ENCODE assay signal across 8 mouse cellular contexts in genomic region chr12:69371421-69371853, GRCm38 (mm10). TPM values are rescaled to one million over a fixed set of nuclear protein-coding genes. Genes with fewer than 3 reads are reported as not detected.
DNase-seq lines count a peak whose midpoint lies in the region; ATAC-seq and TF ChIP-seq lines count a peak whose summit lies in the region.

No protein-coding gene starts in this region.

- peak overlapping the region; percentile 87 for H3K4me3 ChIP-seq in heart, adult 2 months
- peak overlapping the region; percentile 84 for H3K4me3 ChIP-seq in forebrain, embryonic 12.5 days (replicated peaks)
- peak overlapping the region; percentile 97 for H3K4me3 ChIP-seq in limb, embryonic 15.5 days
- H3K4me3 ChIP-seq in neural tube, embryonic 13.5 days = peak overlapping the region; percentile 99

- intact Hi-C loops in heart, adult 2 months (cut with DNase I) = loop anchor here (5.0 kb wide), 1 partner anchor 76 kb away; no protein-coding TSS in a partner anchor
- intact Hi-C loops in heart, postnatal 10 days (cut with DNase I) = loop anchor here (5.0 to 10.0 kb wide), 5 partner anchors 51 to 146 kb away; no protein-coding TSS in a partner anchor

- peak; percentile 28; the same call in 1 of the 2 replicates for TF ChIP-seq POLR2A in heart, adult 2 months (IDR thresholded peaks at IDR 0.05; ENCODE audit: insufficient read depth, low read depth, low read length)

- no peaks in the 10 kb centered on the region for H3K27me3 ChIP-seq in heart, adult 2 months (ENCODE audit: control insufficient read depth, insufficient read depth, low read length)
- H3K27me3 ChIP-seq in forebrain, embryonic 12.5 days = no peaks in the 10 kb centered on the region
- H3K27me3 ChIP-seq in limb, embryonic 15.5 days = no peaks in the 10 kb centered on the region
- no peaks in the 10 kb centered on the region for H3K27me3 ChIP-seq in neural tube, embryonic 13.5 days

- H3K27ac ChIP-seq in heart, adult 2 months = peak overlapping the region; percentile 100
- H3K27ac ChIP-seq in forebrain, embryonic 12.5 days = peak overlapping the region; percentile 90
- peak overlapping the region; percentile 99 for H3K27ac ChIP-seq in limb, embryonic 15.5 days
- H3K27ac ChIP-seq in neural tube, embryonic 13.5 days (replicated peaks) = peak overlapping the region; percentile 91

- peak; percentile 62 for TF ChIP-seq CTCF in heart, adult 2 months (IDR thresholded peaks at IDR 0.05)

- under 1% methylated on average over 24 of the region's 24 CpGs for WGBS in heart, adult 2 months
- under 1% methylated on average over 24 of the region's 24 CpGs for WGBS in forebrain, embryonic 12.5 days
- WGBS in limb, embryonic 15.5 days = 0% methylated on average over 24 of the region's 24 CpGs
- WGBS in neural tube, embryonic 13.5 days = 1% methylated on average over 24 of the region's 24 CpGs

- H3K4me2 ChIP-seq in forebrain, embryonic 12.5 days = peak overlapping the region; percentile 93
- peak overlapping the region; percentile 48 for H3K4me2 ChIP-seq in limb, embryonic 15.5 days
- H3K4me2 ChIP-seq in neural tube, embryonic 13.5 days = peak overlapping the region; percentile 61

- peaks cover 5% of the 10 kb centered on the region for H3K79me2 ChIP-seq in heart, adult 2 months (replicated peaks; ENCODE audit: control insufficient read depth, insufficient read depth, low read length)

- ATAC-seq in forebrain, embryonic 12.5 days (ENCODE audit: low FRiP score) = no peak; the same call in 1 of the 2 replicates
- peak; percentile 88 for ATAC-seq in limb, embryonic 15.5 days (ENCODE audit: insufficient number of reproducible peaks, low FRiP score, low TSS enrichment, low read depth)
- ATAC-seq in neural tube, embryonic 13.5 days (ENCODE audit: low read depth) = peak; percentile 89

- TF ChIP-seq EP300 in heart, adult 2 months (IDR thresholded peaks at IDR 0.05; ENCODE audit: insufficient read depth, low read depth, low read length) = 0 out of 2 replicates have a peak, but pooled peaks have one; percentile 25

- H3K9ac ChIP-seq in heart, adult 2 months (ENCODE audit: low read depth, low read length) = peak overlapping the region; percentile 92
- peak overlapping the region; percentile 97 for H3K9ac ChIP-seq in forebrain, embryonic 12.5 days
- peak overlapping the region; percentile 98 for H3K9ac ChIP-seq in limb, embryonic 15.5 days
- peak overlapping the region; percentile 98 for H3K9ac ChIP-seq in neural tube, embryonic 13.5 days

- H3K4me1 ChIP-seq in heart, adult 2 months (ENCODE audit: control insufficient read depth, insufficient read depth, low read length) = peaks cover 4% of the 10 kb centered on the region
- peaks cover 22% of the 10 kb centered on the region for H3K4me1 ChIP-seq in forebrain, embryonic 12.5 days
- peaks cover 19% of the 10 kb centered on the region; the same call in 1 of the 2 replicates for H3K4me1 ChIP-seq in limb, embryonic 15.5 days
- peaks cover 40% of the 10 kb centered on the region for H3K4me1 ChIP-seq in neural tube, embryonic 13.5 days (replicated peaks)

- no peak for DNase-seq in heart, adult 2 months
- DNase-seq in heart, postnatal 10 days = no peak
- DNase-seq in MN1 (ENCODE audit: low spot score) = peak; percentile 83
- no peak for DNase-seq in ovary, postnatal 36 days (ENCODE audit: low spot score)
- no peak for DNase-seq in adrenal gland, postnatal 14 days

- H3K9me3 ChIP-seq in forebrain, embryonic 12.5 days = no peaks in the 10 kb centered on the region
- H3K9me3 ChIP-seq in limb, embryonic 15.5 days = no peaks in the 10 kb centered on the region
- H3K9me3 ChIP-seq in neural tube, embryonic 13.5 days = no peaks in the 10 kb centered on the region

- H3K36me3 ChIP-seq in heart, adult 2 months (ENCODE audit: control insufficient read depth, insufficient read depth, low read length) = peaks cover 17% of the 10 kb centered on the region
- peaks cover 3% of the 10 kb centered on the region; the same call in 1 of the 2 replicates for H3K36me3 ChIP-seq in forebrain, embryonic 12.5 days (replicated peaks)
- no peaks in the 10 kb centered on the region for H3K36me3 ChIP-seq in limb, embryonic 15.5 days
- H3K36me3 ChIP-seq in neural tube, embryonic 13.5 days = no peaks in the 10 kb centered on the region; the same call in 1 of the 2 replicates

RNA-seq across cellular contexts. Expression of gene Arf6, which starts 0.5 kb away (rescaled TPM):
- 10 to 100 TPM; 35.0 to 38.7 TPM for total RNA-seq in heart, adult 2 months (2021)
- polyA plus RNA-seq in heart, adult 2 months (2012; rRNA removed) = 30.3 and 32.9 TPM in 2 replicates
- 10 to 100 TPM; 77.1 to 81.6 TPM for total RNA-seq in heart, postnatal 10 days (2021)
- polyA plus RNA-seq in forebrain, embryonic 12.5 days (2016; fragmentation: Nextera tagmentation; extraction: Ambion mirVana) = 46.8 and 54.6 TPM in 2 replicates
- polyA plus RNA-seq in limb, embryonic 15.5 days (2015; fragmentation: Nextera tagmentation; extraction: Ambion mirVana) = 59.8 and 73.7 TPM in 2 replicates
- polyA plus RNA-seq in neural tube, embryonic 13.5 days (2015; fragmentation: Nextera tagmentation; extraction: Ambion mirVana) = 32.6 and 34.5 TPM in 2 replicates
- total RNA-seq in adrenal gland, postnatal 14 days (2021) = 111 and 117 TPM in 2 replicates

RNA-seq across cellular contexts. Expression of gene Gm9887, which starts 0.8 kb away (rescaled TPM):
- total RNA-seq in heart, adult 2 months (2021) = under 1 TPM; 0.39 to 0.84 TPM
- 0.80 TPM in 1 of 2 replicates, not detected in the other for polyA plus RNA-seq in heart, adult 2 months (2012; rRNA removed)
- 1 to 10 TPM in 1 of 2 experiments, under 1 TPM in 1; 0.89 to 1.2 TPM for total RNA-seq in heart, postnatal 10 days (2021)
- polyA plus RNA-seq in forebrain, embryonic 12.5 days (2016; fragmentation: Nextera tagmentation; extraction: Ambion mirVana) = 2.1 and 2.3 TPM in 2 replicates
- 1.8 and 2.4 TPM in 2 replicates for polyA plus RNA-seq in limb, embryonic 15.5 days (2015; fragmentation: Nextera tagmentation; extraction: Ambion mirVana)
- polyA plus RNA-seq in neural tube, embryonic 13.5 days (2015; fragmentation: Nextera tagmentation; extraction: Ambion mirVana) = 0.71 and 1.3 TPM in 2 replicates
- 1.2 TPM in 1 of 2 replicates, not detected in the other for total RNA-seq in adrenal gland, postnatal 14 days (2021)

RNA-seq across cellular contexts. Expression of gene Nemf, which starts 14.5 kb away (rescaled TPM):
- total RNA-seq in heart, adult 2 months (2021) = 10 to 100 TPM; 21.9 to 22.7 TPM
- 3.8 and 10.5 TPM in 2 replicates for polyA plus RNA-seq in heart, adult 2 months (2012; rRNA removed)
- total RNA-seq in heart, postnatal 10 days (2021) = 10 to 100 TPM; 29.1 to 32.4 TPM
- polyA plus RNA-seq in forebrain, embryonic 12.5 days (2016; fragmentation: Nextera tagmentation; extraction: Ambion mirVana) = 93.3 and 98.4 TPM in 2 replicates
- 84.7 and 88.7 TPM in 2 replicates for polyA plus RNA-seq in limb, embryonic 15.5 days (2015; fragmentation: Nextera tagmentation; extraction: Ambion mirVana)
- polyA plus RNA-seq in neural tube, embryonic 13.5 days (2015; fragmentation: Nextera tagmentation; extraction: Ambion mirVana) = 96.5 and 100 TPM in 2 replicates
- 39.1 and 45.4 TPM in 2 replicates for total RNA-seq in adrenal gland, postnatal 14 days (2021)
